Mouse (Mus musculus): ENCODE results near the gene Cops3. TPM values are rescaled to one million over a fixed set of nuclear protein-coding genes. Genes with fewer than 3 reads are reported as not detected.

Cops3 gene
- total RNA-seq (2012; rRNA removed) = 180 and 181 TPM in 2 replicates
- 100 to 1,000 TPM in 1 of 2 experiments, not detected in 1; 198 TPM for polyA plus RNA-seq (2012; ENCODE audit: insufficient read depth in 1 of 2, insufficient read length in 2 of 2, low read depth in 1 of 2, low replicate concordance in 2 of 2, missing spikeins in 1 of 2)

GRCm38 (mm10) chr11:59839459-59840126 is at the start of gene Cops3:
Cops3 (minus strand) TSS chr11:59839838.
- peak; percentile 100 for DNase-seq (ENCODE audit: low read depth, low spot score)
- H3K9me3 ChIP-seq (replicated peaks; ENCODE audit: insufficient read depth, low read length) = no peaks in the 10 kb centered on the region
- no peaks in the 10 kb centered on the region for H3K27me3 ChIP-seq (ENCODE audit: control insufficient read depth in 1 of 2, insufficient read depth in 2 of 2, low read length in 2 of 2)
- peaks cover 14 to 24% of the 10 kb centered on the region in 2 experiments for H3K36me3 ChIP-seq (ENCODE audit: control insufficient read depth in 1 of 2, insufficient read depth in 2 of 2, low read length in 2 of 2)
- peak within 1 kb of the TSS; percentile 99 for H3K9ac ChIP-seq (ENCODE audit: control insufficient read depth, low read depth, low read length, poor library complexity, severe bottlenecking)
- peak within 1 kb of the TSS; percentile 93 to 94 for H3K4me3 ChIP-seq (ENCODE audit: control insufficient read depth in 1 of 2, insufficient read depth in 1 of 2, low read depth in 2 of 2, low read length in 2 of 2)
- H3K27ac ChIP-seq (ENCODE audit: control insufficient read depth, low read depth, low read length) = peak within 1 kb of the TSS; percentile 98
- peaks cover 30% of the 10 kb centered on the region for H3K79me2 ChIP-seq (ENCODE audit: control insufficient read depth, insufficient read depth, low read length, poor library complexity)
- peaks cover 5 to 14% of the 10 kb centered on the region in 2 experiments for H3K4me1 ChIP-seq (ENCODE audit: control insufficient read depth in 1 of 2, insufficient read depth in 2 of 2, low read length in 2 of 2)
- TF ChIP-seq USF2 (IDR thresholded peaks at IDR 0.05; ENCODE audit: borderline replicate concordance in 1 of 2, insufficient read depth in 1 of 2, low read depth in 1 of 2, low read length in 2 of 2) (no peak), ELF1 (IDR thresholded peaks at IDR 0.05; ENCODE audit: low read depth, low read length) (peak; percentile 81), NRF1 (IDR thresholded peaks at IDR 0.05; ENCODE audit: insufficient read depth, low read depth, low read length, poor library complexity, severe bottlenecking) (no peak), ZC3H11A (IDR thresholded peaks at IDR 0.05; ENCODE audit: low read depth, low read length) (no peak), CTCF (IDR thresholded peaks at IDR 0.05 in 2 of 3, conservative IDR thresholded peaks at IDR 0.05 in 1 of 3; ENCODE audit: control insufficient read depth in 1 of 3, insufficient read depth in 1 of 3, low read depth in 2 of 3, low read length in 3 of 3, poor library complexity in 1 of 3, severe bottlenecking in 1 of 3) (no peak), ETS1 (IDR thresholded peaks at IDR 0.05; ENCODE audit: low read depth, low read length) (no peak), ZMIZ1 (IDR thresholded peaks at IDR 0.05; ENCODE audit: low read depth, low read length) (peak; percentile 92), ZKSCAN1 (IDR thresholded peaks at IDR 0.05; ENCODE audit: low read depth, low read length) (no peak), POLR2AphosphoS5 (IDR thresholded peaks at IDR 0.05; ENCODE audit: borderline replicate concordance, low read depth, low read length) (peak; percentile 79; the same call in 1 of the 2 replicates), MYC (IDR thresholded peaks at IDR 0.05; ENCODE audit: low read depth, low read length) (peak; percentile 73; the same call in 1 of the 2 replicates), HCFC1 (IDR thresholded peaks at IDR 0.05; ENCODE audit: low read depth, low read length) (peak; percentile 87), MEF2A (IDR thresholded peaks at IDR 0.05; ENCODE audit: extremely low read depth, insufficient replicate concordance, low read depth, low read length, poor library complexity, severe bottlenecking) (no peak), POLR2A (IDR thresholded peaks at IDR 0.05; ENCODE audit: control insufficient read depth in 1 of 2, insufficient read depth in 1 of 2, low read depth in 1 of 2, low read length in 2 of 2, poor library complexity in 1 of 2) (peak; percentile 69 to 92), MAFK (IDR thresholded peaks at IDR 0.05; ENCODE audit: borderline replicate concordance, low read depth, low read length) (no peak), SIN3A (IDR thresholded peaks at IDR 0.05; ENCODE audit: low read length) (peak; percentile 68), POLR2AphosphoS2 (IDR thresholded peaks at IDR 0.05; ENCODE audit: low read length) (peak; percentile 96), USF1 (IDR thresholded peaks at IDR 0.05; ENCODE audit: low read depth, low read length) (no peak), MAX (IDR thresholded peaks at IDR 0.05; ENCODE audit: low read length) (peak; percentile 70), ZNF384 (IDR thresholded peaks at IDR 0.05; ENCODE audit: low read depth, low read length) (no peak), TBP (IDR thresholded peaks at IDR 0.05; ENCODE audit: low read depth, low read length) (peak; percentile 91), UBTF (IDR thresholded peaks at IDR 0.05; ENCODE audit: borderline replicate concordance, insufficient read depth, low read depth, low read length) (no peak), E2F4 (IDR thresholded peaks at IDR 0.05; ENCODE audit: borderline replicate concordance, low read depth, low read length) (peak; percentile 96), RCOR1 (IDR thresholded peaks at IDR 0.05; ENCODE audit: low read depth, low read length) (no peak), MAZ (IDR thresholded peaks at IDR 0.05; ENCODE audit: low read depth, low read length) (peak; percentile 72), KAT2A (conservative IDR thresholded peaks at IDR 0.05; ENCODE audit: low read depth, low read length) (no peak; the same call in 1 of the 2 replicates), BHLHE40 (IDR thresholded peaks at IDR 0.05; ENCODE audit: borderline replicate concordance, low read depth, low read length) (no peak), NELFE (IDR thresholded peaks at IDR 0.05; ENCODE audit: low read depth, low read length) (peak; percentile 97), EP300 (IDR thresholded peaks at IDR 0.05; ENCODE audit: low read depth in 1 of 2, low read length in 2 of 2) (no peak), RAD21 (IDR thresholded peaks at IDR 0.05; ENCODE audit: low read depth, low read length) (no peak), MXI1 (IDR thresholded peaks at IDR 0.05; ENCODE audit: low read depth, low read length) (peak; percentile 64), TCF12 (IDR thresholded peaks at IDR 0.05; ENCODE audit: low read depth, low read length) (0 out of 2 replicates have a peak, but pooled peaks have one; percentile 31), CHD2 (IDR thresholded peaks at IDR 0.05; ENCODE audit: low read length) (peak; percentile 93), JUND (IDR thresholded peaks at IDR 0.05; ENCODE audit: low read depth, low read length) (no peak), CHD1 (IDR thresholded peaks at IDR 0.05; ENCODE audit: low read depth, low read length) (no peak), TAL1 (IDR thresholded peaks at IDR 0.05; ENCODE audit: low read length) (no peak), MYB (IDR thresholded peaks at IDR 0.05; ENCODE audit: low read depth, low read length) (no peak)

Measured in MEL (cell line).